Mouse (Mus musculus): Measurements from ENCODE around the gene Marcksl1. TPM values are rescaled to one million over a fixed set of nuclear protein-coding genes. Genes with fewer than 3 reads are reported as not detected.

Marcksl1 gene
- polyA plus RNA-seq (2012; ENCODE audit: insufficient read depth, low replicate concordance) = 5.0 and 61.7 TPM in 2 replicates

DNA sequence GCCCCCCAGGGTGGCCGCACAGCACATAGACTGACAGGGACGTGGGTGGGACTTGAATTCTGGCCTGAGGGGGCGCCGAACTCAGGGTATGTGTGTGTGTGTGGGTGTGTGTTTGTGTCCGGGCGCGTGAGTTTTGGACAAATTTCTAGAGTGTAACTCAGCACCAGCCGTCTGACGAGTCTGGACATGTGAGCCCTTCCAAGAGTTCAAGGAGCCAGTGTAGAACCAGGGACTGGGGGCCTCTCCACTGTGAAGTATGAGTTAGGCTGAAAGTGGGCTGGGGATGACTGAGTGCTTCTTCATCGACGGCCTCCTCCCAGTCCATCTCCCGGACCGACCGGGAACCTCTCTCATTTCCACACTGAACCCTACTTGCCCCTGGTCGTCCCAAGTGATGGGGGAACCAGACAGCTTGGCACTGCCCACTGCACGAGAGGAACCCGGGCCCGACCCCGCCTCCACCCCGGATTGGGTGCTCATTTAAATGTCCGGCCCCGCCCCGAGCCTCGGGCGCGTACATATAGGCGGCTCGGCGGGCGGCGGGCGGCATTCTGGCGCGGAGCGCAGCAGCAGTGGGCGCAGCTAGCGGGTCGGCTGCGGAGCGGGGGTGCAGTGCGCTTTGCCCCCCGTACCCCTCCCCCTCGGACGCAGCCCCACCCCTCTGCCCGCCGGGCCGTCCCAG, at the start of gene Marcksl1:
Gene Marcksl1, plus strand, starts transcription at position 496 of the 682 bp plus-strand sequence.
- Histone ChIP-seq H3K27me3 (replicated peaks) (peaks cover 56% of the 10 kb centered on the region), H3K4me3 (replicated peaks) (peak within 1 kb of the TSS; percentile 91), H3K36me3 (replicated peaks; ENCODE audit: low read length) (peaks cover 21% of the 10 kb centered on the region), H3K9me3 (no peaks in the 10 kb centered on the region), H3K4me1 (peaks cover 23% of the 10 kb centered on the region)
- TF ChIP-seq FLI1 (IDR thresholded peaks at IDR 0.05; ENCODE audit: low read length) = no peak
- TF ChIP-seq GATA1 (IDR thresholded peaks at IDR 0.05; ENCODE audit: borderline replicate concordance, low read length) = no peak

- TF ChIP-seq FLI1 (IDR thresholded peaks at IDR 0.05; ENCODE audit: low read length) (no peak), GATA1 (IDR thresholded peaks at IDR 0.05; ENCODE audit: borderline replicate concordance, low read length) (no peak)
- H3K9me3 ChIP-seq = no peaks in the 10 kb centered on the region
- no peaks in the 10 kb centered on the region for H3K27me3 ChIP-seq (replicated peaks)
- H3K36me3 ChIP-seq (replicated peaks; ENCODE audit: low read length) = peaks cover 69% of the 10 kb centered on the region
- peak overlapping the region; percentile 65 for H3K4me3 ChIP-seq (replicated peaks)
- peaks cover 50% of the 10 kb centered on the region for H3K4me1 ChIP-seq
Measured at GRCm38 (mm10) chr4:129464286-129464815, 49.0 kb upstream of the Marcksl1 start.

- TF ChIP-seq GATA1 (IDR thresholded peaks at IDR 0.05; ENCODE audit: borderline replicate concordance, low read length) = no peak
- TF ChIP-seq FLI1 (IDR thresholded peaks at IDR 0.05; ENCODE audit: low read length) = no peak
- Histone ChIP-seq H3K36me3 (replicated peaks; ENCODE audit: low read length) (peaks cover 94% of the 10 kb centered on the region), H3K4me3 (replicated peaks) (no peak overlapping the region), H3K4me1 (peaks cover 12% of the 10 kb centered on the region), H3K9me3 (no peaks in the 10 kb centered on the region), H3K27me3 (replicated peaks) (no peaks in the 10 kb centered on the region)
Measured at GRCm38 (mm10) chr4:129476047-129476446, 37.3 kb upstream of the Marcksl1 start.

DNA sequence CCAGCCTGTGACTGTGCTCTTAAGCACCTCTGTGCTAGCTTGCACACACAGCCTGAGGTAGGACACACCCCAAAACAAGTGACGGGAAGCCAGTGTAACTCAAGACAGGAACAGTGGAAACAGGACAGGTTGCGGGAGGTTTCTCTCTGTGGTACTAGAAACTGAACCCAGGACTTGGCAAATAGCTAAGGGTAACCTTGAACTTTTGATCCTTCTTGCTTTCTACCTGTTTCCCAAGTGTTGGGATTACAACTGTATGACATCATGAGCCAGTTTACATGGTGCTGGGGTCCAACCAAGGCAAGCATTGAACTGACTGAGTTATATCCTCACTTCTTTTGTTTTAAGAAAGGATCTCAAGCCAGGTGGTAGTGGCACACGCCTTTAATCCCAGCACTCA, 33.5 kb upstream of the Marcksl1 start:
- peaks cover 97% of the 10 kb centered on the region for H3K36me3 ChIP-seq (replicated peaks; ENCODE audit: low read length)
- no peaks in the 10 kb centered on the region for H3K27me3 ChIP-seq (replicated peaks)
- peaks cover 22% of the 10 kb centered on the region for H3K4me1 ChIP-seq
- H3K9me3 ChIP-seq = no peaks in the 10 kb centered on the region
- no peak overlapping the region for H3K4me3 ChIP-seq (replicated peaks)
- no peak for TF ChIP-seq FLI1 (IDR thresholded peaks at IDR 0.05; ENCODE audit: low read length)
- no peak for TF ChIP-seq GATA1 (IDR thresholded peaks at IDR 0.05; ENCODE audit: borderline replicate concordance, low read length)

DNA sequence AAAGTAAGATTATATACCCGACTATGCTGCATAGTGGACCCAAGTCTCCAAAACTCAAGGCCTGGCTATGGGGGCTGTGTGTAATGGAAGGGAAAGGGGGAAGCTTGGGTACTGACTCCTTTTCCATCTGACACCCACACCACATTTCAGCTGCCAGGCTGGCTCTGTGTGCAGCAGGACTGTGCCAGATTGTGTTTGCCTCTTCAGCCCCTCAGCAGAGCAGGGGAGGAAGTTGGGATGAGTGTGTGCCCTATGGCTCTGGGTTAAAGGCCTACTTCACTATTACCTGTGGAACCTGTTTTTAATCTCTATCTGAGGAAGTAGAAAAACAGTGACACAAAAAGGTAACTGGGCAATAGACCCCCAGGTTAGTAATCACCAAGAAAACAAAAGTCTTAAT, 32.3 kb upstream of the Marcksl1 start:
- no peak for TF ChIP-seq FLI1 (IDR thresholded peaks at IDR 0.05; ENCODE audit: low read length)
- TF ChIP-seq GATA1 (IDR thresholded peaks at IDR 0.05; ENCODE audit: borderline replicate concordance, low read length) = no peak
- peaks cover 99% of the 10 kb centered on the region for H3K36me3 ChIP-seq (replicated peaks; ENCODE audit: low read length)
- peaks cover 17% of the 10 kb centered on the region for H3K4me1 ChIP-seq
- H3K4me3 ChIP-seq (replicated peaks) = no peak overlapping the region
- no peaks in the 10 kb centered on the region for H3K27me3 ChIP-seq (replicated peaks)
- H3K9me3 ChIP-seq = no peaks in the 10 kb centered on the region

DNA sequence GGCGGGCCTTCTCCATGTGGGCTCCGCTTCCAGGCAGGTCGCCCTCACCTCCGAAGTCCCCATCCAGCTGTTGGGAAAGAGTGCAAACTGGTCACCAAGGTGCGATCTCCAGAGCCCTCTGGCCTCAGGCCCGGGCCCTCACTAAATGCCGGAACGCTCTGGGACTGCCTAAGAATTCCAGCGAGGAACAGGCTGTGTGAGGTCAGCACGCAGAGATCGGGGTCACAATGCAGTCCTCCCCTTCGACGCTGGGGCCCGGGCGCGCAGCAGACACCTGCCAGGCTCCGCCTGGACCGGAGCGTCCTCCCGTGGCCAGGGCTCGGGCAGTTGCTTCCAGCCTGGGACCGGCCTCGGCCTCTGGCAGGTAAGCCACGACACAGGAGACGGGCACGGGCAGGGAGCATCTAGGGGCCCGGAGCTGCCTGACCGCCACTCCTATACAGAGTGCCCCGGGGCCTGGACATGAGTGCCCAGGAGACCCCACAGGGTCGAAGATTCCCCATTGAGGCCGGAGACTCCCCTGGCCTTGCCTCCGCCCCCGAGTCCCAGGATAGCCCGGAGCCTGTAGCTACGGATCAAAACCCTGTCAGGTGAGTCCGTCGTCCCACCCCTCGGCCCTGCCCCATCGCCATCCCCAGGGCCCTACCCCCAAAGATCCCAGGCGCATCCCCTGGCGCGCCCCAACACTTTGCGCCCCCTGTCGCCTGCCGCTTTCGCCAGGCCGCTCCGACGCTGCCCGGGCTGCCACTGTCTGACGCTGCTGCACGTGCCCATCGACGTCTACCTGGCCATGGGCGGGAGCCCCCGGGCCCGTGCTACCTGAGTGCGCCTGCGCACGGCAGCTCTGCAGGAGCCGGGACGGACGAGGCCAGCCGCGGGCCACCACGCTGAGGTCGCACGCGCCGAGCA, 22.2 kb upstream of the Marcksl1 start, which contains the start of the genes Tssk3 and Fam229a:
Gene Tssk3, minus strand, starts transcription at position 51 of the 909 bp plus-strand sequence.
Gene Fam229a, plus strand, starts transcription at position 219 of the 909 bp plus-strand sequence.
- H3K36me3 ChIP-seq (replicated peaks; ENCODE audit: low read length) = peaks cover 35% of the 10 kb centered on the region
- peaks cover 23% of the 10 kb centered on the region for H3K27me3 ChIP-seq (replicated peaks)
- no peaks in the 10 kb centered on the region for H3K9me3 ChIP-seq
- peak within 1 kb of the TSS; percentile 33 for H3K4me3 ChIP-seq (replicated peaks)
- TF ChIP-seq GATA1 (IDR thresholded peaks at IDR 0.05; ENCODE audit: borderline replicate concordance, low read length) (no peak), FLI1 (IDR thresholded peaks at IDR 0.05; ENCODE audit: low read length) (no peak)
- peaks cover 29% of the 10 kb centered on the region for H3K4me1 ChIP-seq

GRCm38 (mm10) chr4:129494681-129495080, 18.7 kb upstream of the Marcksl1 start:
- peaks cover 34% of the 10 kb centered on the region for H3K27me3 ChIP-seq (replicated peaks)
- peaks cover 1% of the 10 kb centered on the region for H3K36me3 ChIP-seq (replicated peaks; ENCODE audit: low read length)
- no peak overlapping the region for H3K4me3 ChIP-seq (replicated peaks)
- no peak for TF ChIP-seq FLI1 (IDR thresholded peaks at IDR 0.05; ENCODE audit: low read length)
- TF ChIP-seq GATA1 (IDR thresholded peaks at IDR 0.05; ENCODE audit: borderline replicate concordance, low read length) = no peak
- H3K9me3 ChIP-seq = no peaks in the 10 kb centered on the region
- peaks cover 61% of the 10 kb centered on the region for H3K4me1 ChIP-seq

GRCm38 (mm10) chr4:129495672-129496562, 17.5 kb upstream of the Marcksl1 start:
- H3K4me3 ChIP-seq (replicated peaks) = peak overlapping the region; percentile 84
- H3K9me3 ChIP-seq = no peaks in the 10 kb centered on the region
- peaks cover 36% of the 10 kb centered on the region for H3K27me3 ChIP-seq (replicated peaks)
- TF ChIP-seq GATA1 (IDR thresholded peaks at IDR 0.05; ENCODE audit: borderline replicate concordance, low read length) (no peak), FLI1 (IDR thresholded peaks at IDR 0.05; ENCODE audit: low read length) (no peak)
- H3K4me1 ChIP-seq = peaks cover 70% of the 10 kb centered on the region
- no peaks in the 10 kb centered on the region for H3K36me3 ChIP-seq (replicated peaks; ENCODE audit: low read length)

- Histone ChIP-seq H3K9me3 (no peaks in the 10 kb centered on the region), H3K4me1 (peaks cover 72% of the 10 kb centered on the region), H3K36me3 (replicated peaks; ENCODE audit: low read length) (no peaks in the 10 kb centered on the region), H3K4me3 (replicated peaks) (peak overlapping the region; percentile 84), H3K27me3 (replicated peaks) (peaks cover 29% of the 10 kb centered on the region)
- TF ChIP-seq FLI1 (IDR thresholded peaks at IDR 0.05; ENCODE audit: low read length) (peak; percentile 16; the same call in 1 of the 2 replicates), GATA1 (IDR thresholded peaks at IDR 0.05; ENCODE audit: borderline replicate concordance, low read length) (no peak)
Measured at GRCm38 (mm10) chr4:129496631-129497030, 16.8 kb upstream of the Marcksl1 start.

All from megakaryocyte, embryonic 14.5 days (primary cell).